In genomic region chr12:100407371-100407770, GRCm38 (mm10) we compare ENCODE assay signal across 18 mouse cellular contexts.
DNase-seq lines count a peak whose midpoint lies in the region; ATAC-seq and TF ChIP-seq lines count a peak whose summit lies in the region.
"Had no signal": no experiment of that assay in that cellular context is flagged by ENCODE, and none has a peak within 500 bp of the region (broad histone marks: within the 10 kb centered on the region; RNA-seq: fewer than 3 reads in every experiment).

No protein-coding gene starts in this region.

- H3K4me3 ChIP-seq in kidney, embryonic 16.5 days (ENCODE audit: low read length) = no peak overlapping the region
- no peak overlapping the region for H3K4me3 ChIP-seq in neural tube, embryonic 13.5 days
- H3K4me3 ChIP-seq in forebrain, postnatal 0 days (ENCODE audit: low read depth, low read length) = no peak overlapping the region
- no peak overlapping the region for H3K4me3 ChIP-seq in stomach, postnatal 0 days (ENCODE audit: low read depth, low read length)
- H3K4me3 ChIP-seq: embryonic facial prominence, embryonic 13.5 days; liver, embryonic 13.5 days; megakaryocyte, embryonic 14.5 days; stomach, embryonic 15.5 days had no signal

- no peaks in the 10 kb centered on the region for H3K27me3 ChIP-seq in kidney, embryonic 16.5 days (ENCODE audit: insufficient read depth, low read length)
- no peaks in the 10 kb centered on the region for H3K27me3 ChIP-seq in neural tube, embryonic 13.5 days
- no peaks in the 10 kb centered on the region for H3K27me3 ChIP-seq in forebrain, postnatal 0 days (ENCODE audit: insufficient read depth, low read length)
- no peaks in the 10 kb centered on the region for H3K27me3 ChIP-seq in stomach, postnatal 0 days (ENCODE audit: control insufficient read depth, insufficient read depth, low read length)
- H3K27me3 ChIP-seq: embryonic facial prominence, embryonic 13.5 days; liver, embryonic 13.5 days; megakaryocyte, embryonic 14.5 days; Patski; stomach, embryonic 15.5 days had no signal

- peaks cover 7% of the 10 kb centered on the region for H3K36me3 ChIP-seq in kidney, embryonic 16.5 days (ENCODE audit: insufficient read depth, low read length)
- H3K36me3 ChIP-seq in neural tube, embryonic 13.5 days = peaks cover 10% of the 10 kb centered on the region; the same call in 1 of the 2 replicates
- H3K36me3 ChIP-seq in forebrain, postnatal 0 days (ENCODE audit: insufficient read depth) = peaks cover 9% of the 10 kb centered on the region; the same call in 1 of the 2 replicates
- H3K36me3 ChIP-seq in stomach, postnatal 0 days (ENCODE audit: control insufficient read depth, insufficient read depth, low read length) = no peaks in the 10 kb centered on the region
- H3K36me3 ChIP-seq: liver, embryonic 13.5 days; stomach, embryonic 15.5 days had no signal

- no peak for DNase-seq in kidney, adult 18-20 months
- DNase-seq in neural tube, embryonic 10.5 days (ENCODE audit: extremely low spot score, low spot score) = no peak
- DNase-seq in forebrain, postnatal 0 days = no peak
- DNase-seq in stomach, postnatal 0 days (ENCODE audit: low spot score) = no peak
- DNase-seq in right cerebral cortex, adult 2 months (ENCODE audit: low spot score in 2 of 2) = no peak
- DNase-seq: adrenal gland, adult 2 months; cerebellum, postnatal 25 days; heart, adult 18-20 months; kidney, adult 9 months; liver, embryonic 13.5 days had no signal

- no peak overlapping the region for H3K9ac ChIP-seq in kidney, embryonic 16.5 days (replicated peaks; ENCODE audit: low read length)
- H3K9ac ChIP-seq in neural tube, embryonic 13.5 days = no peak overlapping the region
- no peak overlapping the region for H3K9ac ChIP-seq in forebrain, postnatal 0 days
- H3K9ac ChIP-seq in stomach, postnatal 0 days (ENCODE audit: low read length) = no peak overlapping the region
- H3K9ac ChIP-seq: embryonic facial prominence, embryonic 13.5 days; liver, embryonic 13.5 days; stomach, embryonic 15.5 days had no signal

- peak overlapping the region; percentile 7; the same call in 1 of the 2 replicates for H3K27ac ChIP-seq in kidney, embryonic 16.5 days (ENCODE audit: low read length)
- H3K27ac ChIP-seq in neural tube, embryonic 13.5 days (replicated peaks) = peak overlapping the region; percentile 43
- H3K27ac ChIP-seq in forebrain, postnatal 0 days (ENCODE audit: low read depth, low read length) = no peak overlapping the region
- H3K27ac ChIP-seq in stomach, postnatal 0 days (replicated peaks) = no peak overlapping the region
- H3K27ac ChIP-seq: embryonic facial prominence, embryonic 13.5 days; liver, embryonic 13.5 days; stomach, embryonic 15.5 days had no signal

- peaks cover 9% of the 10 kb centered on the region; the same call in 1 of the 2 replicates for H3K4me1 ChIP-seq in kidney, embryonic 16.5 days (ENCODE audit: insufficient read depth, low read length)
- peaks cover 40% of the 10 kb centered on the region for H3K4me1 ChIP-seq in neural tube, embryonic 13.5 days (replicated peaks)
- H3K4me1 ChIP-seq in forebrain, postnatal 0 days (ENCODE audit: insufficient read depth) = no peaks in the 10 kb centered on the region; the same call in 1 of the 2 replicates
- 0 out of 2 replicates have a peak, but pooled peaks cover 2% of the 10 kb centered on the region for H3K4me1 ChIP-seq in stomach, postnatal 0 days (replicated peaks; ENCODE audit: control insufficient read depth, insufficient read depth)

- no peak for TF ChIP-seq CTCF in forebrain, postnatal 0 days (IDR thresholded peaks at IDR 0.05; ENCODE audit: low read depth)
- TF ChIP-seq CTCF in stomach, postnatal 0 days (IDR thresholded peaks at IDR 0.05; ENCODE audit: low read depth) = no peak

- no peak overlapping the region for H3K4me2 ChIP-seq in kidney, embryonic 16.5 days (replicated peaks; ENCODE audit: low read depth, low read length)
- no peak overlapping the region for H3K4me2 ChIP-seq in neural tube, embryonic 13.5 days
- H3K4me2 ChIP-seq in forebrain, postnatal 0 days (ENCODE audit: low read depth) = no peak overlapping the region
- no peak overlapping the region for H3K4me2 ChIP-seq in stomach, postnatal 0 days (replicated peaks; ENCODE audit: low read depth)
- H3K4me2 ChIP-seq: embryonic facial prominence, embryonic 13.5 days; liver, embryonic 13.5 days; stomach, embryonic 15.5 days had no signal

- TF ChIP-seq EP300 in stomach, postnatal 0 days (optimal IDR thresholded peaks at IDR 0.05) = no peak

- 62% methylated on average over 7 of the region's 7 CpGs for WGBS in kidney, embryonic 16.5 days
- 36% methylated on average over 7 of the region's 7 CpGs for WGBS in neural tube, embryonic 13.5 days
- WGBS in forebrain, postnatal 0 days = 13% methylated on average over 7 of the region's 7 CpGs
- 23% methylated on average over 7 of the region's 7 CpGs for whole genome bisulfite sequencing in stomach, postnatal 0 days

- no peaks in the 10 kb centered on the region for H3K9me3 ChIP-seq in kidney, embryonic 16.5 days (ENCODE audit: low read length)
- H3K9me3 ChIP-seq in neural tube, embryonic 13.5 days = no peaks in the 10 kb centered on the region
- no peaks in the 10 kb centered on the region for H3K9me3 ChIP-seq in forebrain, postnatal 0 days (ENCODE audit: low read length)
- H3K9me3 ChIP-seq in stomach, postnatal 0 days (ENCODE audit: control insufficient read depth, low read length) = no peaks in the 10 kb centered on the region
- H3K9me3 ChIP-seq: embryonic facial prominence, embryonic 13.5 days; liver, embryonic 13.5 days; megakaryocyte, embryonic 14.5 days; stomach, embryonic 15.5 days had no signal

- ATAC-seq in kidney, embryonic 16.5 days (ENCODE audit: low FRiP score, low TSS enrichment) = peak; percentile 42; the same call in 1 of the 2 replicates
- ATAC-seq in neural tube, embryonic 13.5 days (ENCODE audit: low read depth) = 0 out of 2 replicates have a peak, but pooled peaks have one; percentile 47
- peak; percentile 14; the same call in 1 of the 2 replicates for ATAC-seq in forebrain, postnatal 0 days
- ATAC-seq in stomach, postnatal 0 days (ENCODE audit: low FRiP score, low TSS enrichment) = peak; percentile 30; the same call in 1 of the 2 replicates
- no peak for ATAC-seq in monocyte, adult 5-6 weeks (replicated peaks; ENCODE audit: insufficient number of reproducible peaks, low FRiP score, low TSS enrichment, poor library complexity, severe bottlenecking)
- ATAC-seq: CD4-positive, CD25-positive, alpha-beta regulatory T cell, adult 4 months; Patski had no signal

Comparison
In these comparisons a context has a peak if more than half of its experiments do, and no peak if none do; other contexts are left out.
1. H3K27ac ChIP-seq: peak in kidney, embryonic 16.5 days (single experiment) and neural tube, embryonic 13.5 days (single experiment); none in forebrain, postnatal 0 days (single experiment) and stomach, postnatal 0 days (single experiment).